Mouse (Mus musculus): ENCODE results near the gene Pcyt1b.

GRCm38 (mm10) chrX:93676228-93676627 lies 21.6 kb downstream of the Pcyt1b start:
- TF ChIP-seq HCFC1 (IDR thresholded peaks at IDR 0.05; ENCODE audit: borderline replicate concordance, insufficient read depth, low read length) (no peak), ZC3H11A (IDR thresholded peaks at IDR 0.05; ENCODE audit: borderline replicate concordance, low read depth, low read length) (no peak), CHD2 (IDR thresholded peaks at IDR 0.05; ENCODE audit: low read depth, low read length) (no peak), ZNF384 (IDR thresholded peaks at IDR 0.05; ENCODE audit: low read depth, low read length) (no peak)

All from ES-E14 (cell line).